Mouse (Mus musculus): ENCODE data around the gene Mif. TPM values are rescaled to one million over a fixed set of nuclear protein-coding genes. Genes with fewer than 3 reads are reported as not detected.
"Not testable (repeated sequence)": the region's sequence is repeated elsewhere in the genome, so short reads cannot be mapped to it uniquely, and the experiment has no call there.

The Mif gene
- polyA plus RNA-seq, 1 experiment from 2014 or later: 1,368 TPM

DNA sequence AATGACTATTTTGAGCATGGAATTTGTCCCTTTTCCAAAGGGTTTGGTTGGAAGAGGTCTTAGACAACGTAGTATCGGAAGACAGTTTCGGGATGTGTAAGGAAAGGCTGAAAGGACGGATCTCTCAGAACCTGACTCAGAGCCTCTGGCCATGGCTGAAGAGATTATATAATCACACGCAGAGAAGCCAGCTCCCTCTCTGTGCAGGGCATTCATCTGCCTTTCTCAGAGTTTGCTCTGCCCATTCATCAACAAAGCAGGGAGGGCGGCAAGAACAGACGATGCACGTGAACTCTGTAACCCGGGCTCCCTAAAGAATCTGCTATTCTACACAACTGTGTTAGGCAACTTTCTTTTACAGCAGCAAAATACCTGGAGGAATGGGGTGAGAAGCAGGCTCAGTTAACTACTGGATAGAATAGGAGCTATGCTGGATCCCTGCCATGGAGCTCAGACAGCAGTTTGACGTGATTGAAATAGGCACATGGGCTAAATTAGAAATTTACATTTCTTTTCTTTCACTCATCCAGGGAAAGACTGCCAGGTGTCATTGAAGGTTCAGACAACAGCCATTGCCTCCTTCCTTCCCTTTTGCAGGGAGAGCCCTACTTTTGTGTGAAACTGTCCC lies 13.6 kb upstream of the Mif start:
- no peak for DNase-seq (ENCODE audit: low spot score)

DNA sequence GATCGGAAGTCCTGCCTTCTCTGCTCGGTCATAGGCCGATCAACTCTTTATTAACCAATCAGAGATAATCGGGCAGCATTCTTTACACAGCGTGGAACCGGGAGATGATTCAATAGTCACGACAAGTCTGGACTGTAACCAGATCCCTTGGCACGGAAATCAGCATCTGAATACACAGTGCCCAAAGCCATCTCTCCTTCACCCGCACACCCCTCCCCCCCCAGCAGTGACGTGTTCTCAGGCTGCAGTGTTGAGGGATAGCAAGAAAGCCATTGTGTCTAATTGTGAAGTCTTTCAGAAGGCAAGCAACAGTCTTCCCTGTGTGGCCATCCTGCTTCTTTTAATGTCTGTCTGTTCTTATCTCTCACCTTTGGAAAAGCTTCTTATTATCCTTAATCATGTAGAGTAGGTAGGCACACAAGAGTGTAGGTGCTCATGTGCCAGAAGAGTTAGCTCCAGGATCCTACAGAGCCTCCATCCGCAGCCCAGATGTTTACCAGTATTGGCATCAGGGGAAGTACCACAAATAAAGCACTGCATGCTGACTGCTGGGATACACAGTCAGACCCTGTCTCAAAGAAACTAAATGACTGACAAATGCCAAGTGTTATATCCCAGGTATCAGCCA lies 13.0 kb upstream of the Mif start:
- no peak for DNase-seq (ENCODE audit: low spot score)

DNA sequence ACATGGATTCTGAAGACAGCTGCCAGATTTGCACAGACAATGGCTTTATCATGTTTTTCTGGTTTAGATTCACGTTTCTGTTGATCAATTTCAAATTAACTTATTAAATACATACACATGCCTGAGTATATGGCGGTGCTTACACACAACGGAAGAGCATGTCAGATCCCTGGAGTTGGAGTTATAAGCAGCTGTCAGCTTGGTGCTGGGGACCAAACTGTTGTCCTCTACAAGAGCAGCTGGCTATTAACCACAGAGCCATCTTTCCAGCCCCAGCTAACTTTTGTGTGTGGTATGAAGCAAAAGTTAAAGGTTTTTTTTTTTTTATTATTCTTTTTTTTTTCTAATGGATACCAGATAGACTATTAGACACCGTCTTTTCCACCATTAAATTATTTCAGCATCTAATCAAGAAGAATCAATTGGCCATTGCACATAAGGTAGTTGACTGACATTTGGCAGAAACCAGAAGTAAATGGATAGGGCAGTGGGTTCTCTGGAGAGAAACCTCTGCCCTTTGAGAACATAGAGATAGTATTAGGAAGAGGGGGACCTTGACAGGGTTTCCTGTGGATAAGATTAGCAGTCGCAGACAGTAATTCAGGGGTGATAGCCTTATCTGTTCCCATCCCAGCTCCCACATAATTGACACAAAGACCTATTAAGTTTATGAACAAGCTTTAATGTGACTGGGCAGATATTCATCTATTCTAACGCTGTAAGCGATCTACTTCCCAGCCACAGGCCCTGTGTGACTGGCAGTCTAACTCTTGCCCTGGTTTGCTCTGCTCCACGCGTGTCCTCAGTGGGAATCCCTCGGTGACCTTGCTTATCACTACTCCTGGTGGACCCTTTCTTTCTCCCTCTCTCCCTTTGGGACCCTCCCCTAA lies 12.2 kb upstream of the Mif start:
- no peak for DNase-seq (ENCODE audit: low spot score)

DNA sequence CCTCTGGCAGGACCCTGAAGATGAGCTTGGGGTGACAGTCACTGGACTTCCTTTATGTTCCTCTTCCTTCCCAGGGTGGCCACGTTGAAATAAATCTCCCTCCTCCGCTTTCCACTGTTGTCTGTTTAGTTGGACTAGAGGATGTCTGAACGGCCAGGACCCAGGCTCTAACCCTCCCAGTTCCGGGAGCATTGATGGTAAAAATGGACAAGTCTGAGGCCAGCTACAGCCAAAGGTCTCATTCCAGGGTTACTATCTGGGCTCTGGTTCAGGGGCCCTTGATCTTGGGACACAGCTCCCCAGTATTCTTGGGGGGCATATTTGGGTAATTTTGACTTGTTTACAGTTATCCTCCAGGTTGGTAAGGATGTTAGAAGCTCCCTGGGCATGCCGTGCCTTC lies 1.5 kb upstream of the Mif start:
- no peak for DNase-seq (ENCODE audit: low spot score)

DNA sequence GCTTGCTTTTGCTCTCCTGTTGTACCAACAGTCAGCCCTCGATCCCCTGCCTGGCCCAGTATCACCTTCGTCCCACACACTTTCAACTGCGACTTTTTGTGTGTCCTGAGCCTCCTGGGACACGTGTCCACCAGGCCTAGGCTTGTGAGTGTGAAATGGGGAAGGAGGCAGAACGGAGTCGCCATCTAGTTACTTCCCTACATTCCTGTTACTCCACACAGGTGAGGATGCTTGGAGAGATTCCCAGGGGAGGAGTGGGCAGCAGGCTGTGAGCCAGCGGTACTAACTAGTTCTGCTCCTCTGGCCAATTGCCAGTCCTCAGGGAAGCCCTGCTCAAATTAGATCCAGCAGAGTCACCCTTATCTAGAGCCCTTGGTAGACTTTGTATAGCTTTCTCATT lies 706 bp upstream of the Mif start:
- DNase-seq (ENCODE audit: low spot score): peak; percentile 14

DNA sequence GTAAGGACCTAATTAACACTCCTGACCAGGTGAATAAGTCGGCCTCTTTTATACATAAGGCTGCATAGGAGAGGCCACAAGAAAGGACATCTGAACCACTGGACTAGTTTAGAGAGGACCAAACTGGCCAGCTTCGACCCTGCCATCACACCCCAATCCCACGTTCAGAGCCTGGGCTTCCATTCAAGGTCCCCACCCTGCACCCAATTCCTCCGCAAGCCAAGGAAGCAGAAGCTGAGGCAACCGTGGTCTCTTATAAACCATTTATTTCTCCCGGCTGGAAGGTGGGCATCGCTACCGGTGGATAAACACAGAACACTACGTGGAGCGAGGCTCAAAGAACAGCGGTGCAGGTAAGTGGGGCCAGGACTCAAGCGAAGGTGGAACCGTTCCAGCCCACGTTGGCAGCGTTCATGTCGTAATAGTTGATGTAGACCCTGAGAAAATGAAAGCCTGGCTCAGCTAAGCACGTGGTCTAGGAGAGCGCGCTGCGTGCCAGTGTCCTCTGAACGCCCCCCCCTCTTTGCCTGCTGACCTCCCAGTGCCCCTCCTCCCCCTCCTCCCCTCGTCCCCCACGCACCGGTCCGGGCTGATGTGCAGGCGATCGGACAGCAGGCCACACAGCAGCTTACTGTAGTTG lies 813 bp downstream of the Mif start:
- DNase-seq (ENCODE audit: low spot score): peak; percentile 38

DNA sequence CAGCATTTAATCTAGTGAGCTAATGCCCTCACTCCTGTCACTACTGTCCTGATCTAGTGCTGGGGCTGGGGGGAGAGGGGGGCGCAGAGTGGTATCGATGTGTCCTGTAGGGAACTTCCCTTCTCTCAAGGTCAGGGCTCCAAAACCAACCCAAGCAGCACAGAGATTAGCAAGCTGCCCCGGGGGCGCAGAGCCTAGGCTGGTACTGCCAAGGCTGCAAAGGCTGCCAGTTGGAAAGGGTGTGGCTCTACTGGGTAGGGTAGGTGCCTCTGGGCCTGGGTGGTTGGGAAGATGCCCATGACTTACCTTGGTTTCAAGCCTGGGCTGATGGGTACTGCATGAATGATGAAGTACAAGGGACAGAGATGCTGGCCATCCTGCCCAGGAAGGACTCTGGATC lies 2.4 kb downstream of the Mif start:
- DNase-seq (ENCODE audit: low spot score): no peak

DNA sequence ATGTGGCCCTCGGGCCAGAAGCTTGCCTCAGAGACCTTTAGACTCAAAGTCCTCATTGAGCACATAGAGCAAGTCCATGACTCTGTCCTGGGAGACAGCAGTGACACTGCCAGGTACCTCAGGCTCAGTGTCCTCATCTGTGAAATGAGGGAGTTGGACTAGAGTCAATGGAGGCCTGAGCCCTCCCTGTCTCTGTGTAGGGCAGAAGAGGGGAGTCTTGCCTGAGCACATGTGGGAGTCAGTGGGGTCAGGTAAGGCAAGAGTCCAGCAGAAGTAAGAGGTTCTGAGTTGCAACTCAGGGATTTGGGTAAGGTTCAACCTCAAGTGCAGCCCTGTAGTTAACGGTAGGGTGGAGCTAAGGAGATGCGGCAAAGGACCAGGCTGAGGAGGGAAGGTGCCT lies 3.1 kb downstream of the Mif start:
- no peak for DNase-seq (ENCODE audit: low spot score)

DNA sequence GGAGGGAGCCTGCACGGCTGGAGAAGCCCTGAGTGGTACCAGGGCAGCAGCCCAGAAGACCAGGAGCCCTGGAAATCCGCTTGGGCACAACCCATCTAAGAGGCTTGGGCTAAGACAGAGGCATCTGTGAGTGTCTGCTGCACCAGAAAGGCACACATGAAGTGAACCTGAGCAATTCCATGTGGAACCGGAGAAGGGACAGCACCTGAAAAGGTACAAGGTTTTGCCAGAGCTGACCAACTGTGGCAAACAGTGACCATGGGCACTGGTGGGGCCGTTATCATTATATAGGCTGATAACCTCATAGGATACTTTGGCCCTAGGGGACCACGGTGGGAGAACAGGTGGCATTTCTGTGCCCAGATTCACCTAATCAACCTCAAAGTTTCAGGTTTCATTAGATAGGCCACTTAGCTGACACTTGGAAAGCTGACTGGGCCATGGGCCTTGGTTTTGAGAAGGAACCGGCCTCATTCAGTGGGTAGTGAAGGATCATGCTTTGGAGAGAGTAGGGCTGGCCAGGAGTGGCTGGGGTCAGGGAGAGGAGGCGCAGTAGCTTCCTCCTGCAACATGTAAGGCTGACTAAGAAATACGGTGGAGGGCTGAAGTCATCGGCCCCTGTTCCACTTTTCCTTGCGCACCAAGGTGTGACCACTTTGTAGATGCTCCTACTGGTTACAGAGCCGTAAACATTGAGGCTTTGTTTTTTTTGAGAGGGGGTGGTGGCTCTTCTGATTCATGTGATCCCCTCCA lies 3.7 kb downstream of the Mif start:
- no peak for DNase-seq (ENCODE audit: low spot score)

DNA sequence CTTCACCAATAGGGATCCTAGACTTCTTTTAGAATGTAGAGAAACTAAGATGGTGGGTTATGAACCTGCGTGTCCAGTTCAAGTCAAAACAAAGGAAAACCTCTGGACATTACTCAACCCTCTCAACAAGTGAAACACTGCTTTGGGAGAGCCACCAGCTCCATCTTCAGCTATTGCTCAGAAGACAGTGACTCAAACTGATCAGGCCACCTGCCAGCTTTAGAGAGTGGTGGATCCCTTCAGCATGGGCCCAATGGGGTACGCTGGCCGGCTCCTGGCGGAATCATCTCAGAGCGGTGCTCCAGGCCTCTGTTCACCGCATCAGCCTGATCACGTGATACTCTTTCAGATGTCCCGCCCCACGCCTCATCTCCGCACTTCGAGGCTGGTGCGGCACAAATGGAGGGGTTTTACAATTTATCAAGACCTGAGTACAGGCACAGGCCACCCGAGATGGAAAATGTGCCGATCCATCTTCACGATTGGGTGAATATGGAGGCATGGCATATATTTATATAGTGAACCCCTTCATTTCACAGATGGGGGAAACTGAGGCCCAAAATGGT lies 4.5 kb downstream of the Mif start:
- DNase-seq (ENCODE audit: low spot score): no peak

DNA sequence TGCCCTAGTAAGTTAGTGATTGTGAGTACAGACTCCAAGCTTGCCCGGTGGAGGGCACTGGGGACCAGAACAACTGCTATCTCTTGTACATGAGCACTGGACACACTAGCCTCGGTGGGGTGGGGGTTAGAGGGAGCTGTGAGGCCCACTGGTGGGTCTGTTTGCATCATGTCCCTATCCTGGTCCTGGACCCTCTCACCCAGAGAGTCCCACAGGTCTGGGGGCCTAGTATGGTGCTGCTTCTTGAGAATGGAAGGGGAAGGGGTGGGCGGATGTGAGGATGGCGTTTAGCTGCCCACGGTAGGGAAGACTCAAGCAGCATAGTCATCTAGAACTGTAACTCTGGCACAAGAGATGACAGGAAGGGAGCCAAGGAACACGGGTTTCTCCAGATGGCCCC lies 5.2 kb downstream of the Mif start:
- DNase-seq (ENCODE audit: low spot score): no peak

DNA sequence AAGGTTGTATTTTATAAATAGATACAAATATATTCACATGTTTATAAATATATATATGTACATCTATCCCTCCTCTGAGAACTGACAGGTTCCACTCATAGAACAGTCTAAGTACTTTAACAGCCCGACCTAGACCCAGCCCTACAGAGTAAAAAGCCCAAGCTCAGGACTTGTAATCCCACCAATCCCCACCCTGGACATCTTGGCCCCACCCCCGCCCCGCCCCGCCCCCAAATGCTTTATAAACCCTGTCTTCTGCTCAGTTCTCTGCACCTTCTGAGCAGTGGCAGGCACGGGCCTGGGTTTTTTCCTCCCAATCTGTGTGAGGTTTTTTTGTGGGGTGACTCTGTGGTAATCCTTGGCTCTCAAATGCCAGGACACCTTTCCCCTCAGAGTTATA lies 5.9 kb downstream of the Mif start:
- no peak for DNase-seq (ENCODE audit: low spot score)

DNA sequence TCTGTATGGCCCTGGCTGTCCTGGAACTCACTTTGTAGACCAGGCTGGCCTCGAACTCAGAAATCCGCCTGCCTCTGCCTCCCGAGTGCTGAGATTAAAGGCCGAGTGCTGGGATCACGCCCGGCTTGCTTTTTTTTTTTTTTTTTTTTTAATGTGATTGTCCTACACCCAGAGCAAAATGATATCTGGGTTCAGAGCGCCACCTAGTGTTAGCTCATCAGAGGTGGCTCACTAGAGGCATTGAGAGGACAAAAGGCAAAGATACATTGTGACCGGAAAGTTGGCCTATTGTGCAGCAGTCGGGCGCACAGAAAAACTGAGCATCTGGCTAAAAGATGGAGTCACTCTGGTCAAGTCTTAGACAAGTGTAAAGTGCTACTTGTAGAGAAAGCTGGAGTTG lies 6.6 kb downstream of the Mif start:
- peak; percentile 88 for DNase-seq (ENCODE audit: low spot score)

DNA sequence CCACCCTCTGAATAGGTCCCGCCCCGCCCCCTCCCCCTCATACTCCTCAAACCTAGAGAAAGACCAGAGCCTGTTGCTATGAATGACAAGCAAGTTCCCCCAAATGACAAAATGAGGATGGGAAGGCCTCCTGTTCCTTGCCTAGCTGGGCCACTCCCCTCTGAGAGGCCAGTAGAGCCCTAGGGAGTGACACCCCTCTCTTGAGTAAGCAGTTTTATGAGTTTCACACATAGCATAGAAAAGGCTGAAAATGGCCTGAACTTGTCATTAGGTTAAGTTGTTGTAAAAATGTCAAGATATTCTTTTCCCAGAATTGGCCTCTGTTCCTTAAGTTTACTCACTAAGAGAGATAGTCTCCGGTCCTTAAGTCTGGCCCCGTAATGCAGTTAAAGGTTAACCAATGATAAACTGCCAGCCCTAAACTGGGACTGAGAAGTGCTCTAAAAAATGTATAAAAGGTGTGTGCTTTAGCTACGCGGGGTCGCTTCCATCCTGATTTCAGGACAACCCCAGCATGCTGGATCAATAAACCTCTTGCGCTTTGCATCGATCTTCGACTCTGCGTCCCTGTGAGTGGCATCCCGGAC lies 7.4 kb downstream of the Mif start:
- DNase-seq (ENCODE audit: low spot score): no peak

DNA sequence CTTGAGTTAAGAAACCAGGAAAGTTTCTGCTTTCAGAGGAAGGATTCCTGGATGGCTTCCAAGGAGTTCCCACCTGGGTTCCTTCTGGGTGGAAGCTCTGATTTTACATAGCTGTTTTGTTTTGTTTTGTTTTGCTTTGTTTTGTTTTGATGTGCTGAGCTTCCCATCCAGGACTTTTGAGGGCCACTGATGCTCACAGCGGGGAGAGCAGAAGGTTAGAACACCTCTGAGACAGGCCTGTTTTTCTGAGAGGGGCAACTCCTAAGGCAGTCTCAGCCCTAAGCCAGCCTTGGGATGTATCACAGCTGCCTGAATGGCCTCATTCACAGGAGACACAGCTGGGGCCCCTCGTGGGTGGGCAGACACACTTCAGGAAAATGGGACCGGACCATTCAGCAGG lies 8.4 kb downstream of the Mif start:
- no peak for DNase-seq (ENCODE audit: low spot score)

DNA sequence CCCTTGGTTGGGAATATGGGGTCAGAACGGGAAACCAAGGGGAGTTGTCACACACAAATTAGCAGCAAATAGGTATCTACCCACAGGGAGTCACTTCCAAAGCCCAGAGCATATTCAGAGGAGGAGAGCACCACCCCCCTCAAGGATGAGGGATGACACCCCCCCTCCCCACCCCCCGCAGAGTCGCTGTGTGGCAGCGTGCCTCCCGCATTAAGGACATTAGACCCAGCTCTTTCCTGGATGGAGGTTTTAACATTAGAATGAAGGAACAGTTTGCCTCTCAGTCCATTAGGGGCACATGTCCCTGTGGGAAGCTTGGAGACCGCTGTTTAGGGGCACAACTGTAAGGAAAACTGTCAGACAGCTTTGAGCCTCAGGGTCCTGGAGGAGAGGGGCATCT lies 9.0 kb downstream of the Mif start:
- DNase-seq (ENCODE audit: low spot score): no peak

DNA sequence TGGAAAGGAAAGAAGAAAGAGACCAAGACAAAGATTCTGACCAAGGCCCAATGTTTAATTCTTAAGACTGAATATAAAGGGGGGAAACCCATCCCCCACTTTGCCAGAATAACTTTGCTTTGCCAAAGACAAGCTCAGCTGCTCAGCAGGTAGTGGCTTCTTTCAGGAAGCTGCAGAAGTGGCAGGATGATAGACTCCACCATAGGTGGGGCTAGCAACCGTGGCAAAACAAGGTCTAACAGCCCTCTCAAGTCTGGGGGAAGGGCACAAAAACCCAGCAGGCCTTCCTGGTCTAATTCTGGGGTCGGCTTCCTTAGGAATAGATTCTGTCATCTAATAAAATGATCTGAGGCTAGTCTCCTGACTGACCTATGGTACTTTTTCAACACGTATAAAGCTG lies 11.7 kb downstream of the Mif start:
- peak; percentile 22 for DNase-seq (ENCODE audit: low spot score)

DNA sequence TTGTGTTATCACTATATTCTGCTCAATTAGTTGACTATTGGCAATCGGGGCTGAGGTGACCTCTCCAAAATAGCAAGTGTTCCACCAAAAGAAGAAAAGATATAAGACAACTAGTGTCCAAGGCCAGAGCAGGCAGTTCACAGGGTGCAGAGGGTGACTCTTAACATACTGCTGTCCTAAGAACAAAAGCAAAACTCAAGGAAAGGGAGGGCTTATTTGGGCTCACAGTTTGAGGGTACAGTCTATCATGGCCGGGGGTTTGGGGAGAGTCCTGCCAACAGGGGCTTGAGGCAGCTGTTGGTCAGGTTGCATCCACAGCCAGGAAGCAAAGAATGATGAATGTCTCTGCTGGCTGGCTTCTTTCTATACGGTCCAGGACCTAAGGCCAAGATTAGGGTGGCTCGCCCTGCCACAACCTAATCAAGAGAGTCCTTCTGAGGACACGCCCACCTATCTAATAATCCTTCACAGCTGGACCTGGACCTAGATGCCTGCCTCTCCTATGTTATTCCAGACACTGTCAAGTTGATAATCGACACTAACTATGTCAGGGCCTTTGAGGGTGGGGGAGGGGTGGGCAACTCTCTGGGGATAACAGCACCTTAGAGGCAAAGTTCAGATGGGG lies 14.6 kb downstream of the Mif start:
- DNase-seq (ENCODE audit: low spot score): no peak

DNA sequence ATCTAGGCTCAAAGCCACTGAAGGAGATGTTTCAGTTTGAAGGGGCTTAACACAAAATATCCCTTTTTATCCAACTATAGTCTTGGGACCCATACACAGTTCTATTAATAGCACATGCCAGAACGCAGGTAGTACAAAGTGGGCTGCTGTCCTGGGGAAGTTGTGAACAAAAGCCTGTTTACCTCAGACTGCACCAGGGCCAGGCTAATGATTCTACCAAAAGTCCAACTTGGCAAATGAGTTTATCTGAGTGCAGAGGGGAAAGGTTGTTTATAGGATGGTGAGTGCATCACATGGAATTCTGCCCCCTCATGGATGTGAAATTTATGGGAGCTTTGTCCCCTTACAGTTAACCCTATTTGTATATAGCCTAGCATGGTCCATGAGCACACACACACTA lies 15.2 kb downstream of the Mif start:
- DNase-seq (ENCODE audit: low spot score): no peak

DNA sequence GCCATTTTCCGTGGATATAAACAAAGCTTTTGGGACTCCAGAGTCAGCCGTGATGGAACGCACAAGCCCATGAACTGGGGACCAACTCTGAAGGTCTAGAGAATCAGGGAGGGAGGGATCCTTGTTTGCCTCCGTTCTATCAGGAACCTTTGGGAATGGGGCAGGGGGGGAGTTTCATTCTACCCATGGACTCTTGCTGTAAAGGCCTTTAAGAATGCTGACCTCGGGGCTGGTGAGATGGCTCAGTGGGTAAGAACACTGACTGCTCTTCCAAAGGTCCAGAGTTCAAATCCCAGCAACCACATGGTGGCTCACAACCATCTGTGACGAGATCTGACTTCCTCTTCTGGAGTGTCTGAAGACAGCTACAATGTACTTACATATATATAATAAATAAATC lies 16.1 kb downstream of the Mif start:
- not testable (repeated sequence) for DNase-seq (ENCODE audit: low spot score)

Measured in thymus, postnatal 0 days (tissue).